Mouse (Mus musculus) liver, adult 2 months (tissue): ENCODE results near the gene Sema4a. TPM values are rescaled to one million over a fixed set of nuclear protein-coding genes. Genes with fewer than 3 reads are reported as not detected.

Experiments
- DNase-seq: peaks from one replicate; pipeline ENCODE4 v3.0.0-alpha.2; 2011; ENCODE audit warnings: low read depth, low spot score; ENCODE audit errors: extremely low read depth
- H3K27ac ChIP-seq: fragments of 200-500 bp; replicated peaks from 2 replicates; pipeline ENCODE4 v1.5.1; 2012; ENCODE audit warnings: low read depth, mild to moderate bottlenecking, control low read depth, inconsistent platforms, low read length; ENCODE audit not compliant: insufficient read depth
- H3K27me3 ChIP-seq: fragments of 200-500 bp; 2 replicates; pipeline ENCODE4 v1.6.1; 2012; ENCODE audit warnings: mild to moderate bottlenecking, moderate library complexity, low read length, inconsistent platforms; ENCODE audit not compliant: control insufficient read depth, insufficient read depth
- H3K36me3 ChIP-seq: fragments of 200-500 bp; 2 replicates; pipeline ENCODE4 v1.6.1; 2012; ENCODE audit warnings: low read length, inconsistent platforms; ENCODE audit not compliant: control insufficient read depth, insufficient read depth
- H3K4me1 ChIP-seq: fragments of 200-500 bp; 2 replicates; pipeline ENCODE4 v1.6.1; 2011; ENCODE audit warnings: low read length; ENCODE audit not compliant: control insufficient read depth, insufficient read depth
- H3K4me3 ChIP-seq: fragments of 200-500 bp; 2 replicates; pipeline ENCODE4 v1.5.1; 2011; ENCODE audit warnings: low read depth, mild to moderate bottlenecking, control low read depth, low read length, moderate library complexity; ENCODE audit not compliant: insufficient read depth
- H3K79me2 ChIP-seq: fragments of 200-500 bp; 2 replicates; pipeline ENCODE4 v1.6.1; 2012; ENCODE audit warnings: inconsistent platforms, mild to moderate bottlenecking, low read length, moderate library complexity; ENCODE audit not compliant: control insufficient read depth, insufficient read depth
- H3K9ac ChIP-seq: fragments of 200-500 bp; 2 replicates; pipeline ENCODE4 v1.6.1; 2012; ENCODE audit warnings: low read depth, mild to moderate bottlenecking, control low read depth, inconsistent platforms, low read length
- CTCF ChIP-seq: fragments of 200-500 bp; IDR thresholded peaks from 2 replicates; pipeline ENCODE4 v1.5.1; 2011; ENCODE audit warnings: low read depth, low read length, control low read depth
- POLR2A ChIP-seq: fragments of 200-500 bp; IDR thresholded peaks from 2 replicates; pipeline ENCODE4 v1.6.1; 2011; ENCODE audit warnings: low read length, control low read depth; ENCODE audit not compliant: insufficient read depth; ENCODE audit errors: extremely low read depth
- WGBS: fragments of 180-500 bp; shearing (Covaris S2); methylation state at CpG from one replicate; pipeline ENCODE4 v1.1.7; 2018; 5-methylcytosine and 5-hydroxymethylcytosine counted together
- polyA plus RNA-seq: library from polyadenylated mRNA; depleted of rRNA; stranded (reverse); fragments of >200 nt; gene quantifications from 2 replicates; pipeline ENCODE4 v1.2.3, GENCODE M21; 2012
- total RNA-seq: library from RNA; depleted of rRNA; stranded (reverse); fragments of >200 nt; gene quantifications from 2 replicates; pipeline ENCODE4 v1.2.3, GENCODE M21; 2014

Sema4a gene
- total and polyA plus RNA-seq, 2 experiments, result 23.4 to 117 TPM

GRCm38 (mm10) chr3:88453369-88453768, 7.6 kb downstream of the Sema4a start:
- Histone ChIP-seq H3K27ac (no peak overlapping the region), H3K4me3 (no peak overlapping the region), H3K36me3 (peaks cover 28% of the 10 kb centered on the region), H3K9ac (no peak overlapping the region), H3K27me3 (no peaks in the 10 kb centered on the region), H3K4me1 (peaks cover 19% of the 10 kb centered on the region), H3K79me2 (peaks cover 18% of the 10 kb centered on the region; the same call in 1 of the 2 replicates)
- DNase-seq, result no peak
- 82% methylated on average over 8 of the region's 8 CpGs for WGBS
- TF ChIP-seq CTCF, result no peak
- TF ChIP-seq POLR2A, result no peak

DNA sequence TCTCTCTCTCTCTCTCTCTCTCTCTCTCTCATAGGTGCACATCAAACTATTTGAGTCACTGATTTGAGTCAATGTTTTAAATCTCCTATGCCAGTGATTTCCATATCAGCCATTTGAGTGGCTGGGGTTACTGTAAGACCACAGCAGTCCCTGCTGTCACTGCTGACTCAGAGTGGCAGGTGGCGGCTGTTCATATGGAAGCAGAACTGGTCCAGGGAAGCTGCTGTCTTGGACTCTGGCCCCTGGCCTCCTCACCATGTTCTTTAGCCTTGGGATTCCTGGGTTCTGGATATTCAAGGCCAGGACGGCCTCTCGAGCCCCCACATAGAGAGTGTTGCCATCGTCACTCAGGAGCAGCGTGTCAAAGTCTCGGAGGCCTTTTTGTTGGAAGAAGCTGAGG, 8.3 kb downstream of the Sema4a start:
- Histone ChIP-seq H3K27me3 (no peaks in the 10 kb centered on the region), H3K4me1 (peaks cover 22% of the 10 kb centered on the region), H3K79me2 (peaks cover 18% of the 10 kb centered on the region; the same call in 1 of the 2 replicates), H3K36me3 (peaks cover 31% of the 10 kb centered on the region), H3K4me3 (no peak overlapping the region), H3K27ac (no peak overlapping the region), H3K9ac (no peak overlapping the region)
- TF ChIP-seq POLR2A (no peak), CTCF (no peak)
- DNase-seq, result no peak
- 96% methylated on average over 6 of the region's 6 CpGs for WGBS

DNA sequence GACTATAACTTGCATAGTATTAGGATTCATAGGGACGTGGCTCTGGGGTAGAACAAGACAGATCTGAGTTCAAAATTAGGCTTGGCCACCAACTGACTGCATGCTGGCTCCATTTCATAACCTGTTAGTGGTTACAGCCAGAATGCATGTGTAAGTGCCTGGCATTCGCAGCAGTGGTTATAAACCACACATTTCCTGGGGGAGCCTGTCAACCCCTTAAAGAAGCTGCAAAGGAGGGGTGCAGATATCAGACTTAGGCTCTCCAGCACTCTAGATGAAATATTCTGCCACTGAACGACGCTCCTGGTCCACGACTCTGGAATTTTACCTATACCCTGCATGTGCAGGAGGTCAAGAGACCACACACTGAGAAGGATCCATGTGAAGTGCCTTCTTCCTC, 8.7 kb downstream of the Sema4a start:
- no peaks in the 10 kb centered on the region for H3K27me3 ChIP-seq
- H3K9ac ChIP-seq, result no peak overlapping the region
- H3K4me1 ChIP-seq, result peaks cover 24% of the 10 kb centered on the region
- TF ChIP-seq CTCF, result no peak
- TF ChIP-seq POLR2A, result no peak
- no peak overlapping the region for H3K4me3 ChIP-seq
- H3K79me2 ChIP-seq, result peaks cover 18% of the 10 kb centered on the region; the same call in 1 of the 2 replicates
- 88% methylated on average over 5 of the region's 5 CpGs for WGBS
- no peak overlapping the region for H3K27ac ChIP-seq
- peaks cover 35% of the 10 kb centered on the region for H3K36me3 ChIP-seq
- DNase-seq, result no peak

DNA sequence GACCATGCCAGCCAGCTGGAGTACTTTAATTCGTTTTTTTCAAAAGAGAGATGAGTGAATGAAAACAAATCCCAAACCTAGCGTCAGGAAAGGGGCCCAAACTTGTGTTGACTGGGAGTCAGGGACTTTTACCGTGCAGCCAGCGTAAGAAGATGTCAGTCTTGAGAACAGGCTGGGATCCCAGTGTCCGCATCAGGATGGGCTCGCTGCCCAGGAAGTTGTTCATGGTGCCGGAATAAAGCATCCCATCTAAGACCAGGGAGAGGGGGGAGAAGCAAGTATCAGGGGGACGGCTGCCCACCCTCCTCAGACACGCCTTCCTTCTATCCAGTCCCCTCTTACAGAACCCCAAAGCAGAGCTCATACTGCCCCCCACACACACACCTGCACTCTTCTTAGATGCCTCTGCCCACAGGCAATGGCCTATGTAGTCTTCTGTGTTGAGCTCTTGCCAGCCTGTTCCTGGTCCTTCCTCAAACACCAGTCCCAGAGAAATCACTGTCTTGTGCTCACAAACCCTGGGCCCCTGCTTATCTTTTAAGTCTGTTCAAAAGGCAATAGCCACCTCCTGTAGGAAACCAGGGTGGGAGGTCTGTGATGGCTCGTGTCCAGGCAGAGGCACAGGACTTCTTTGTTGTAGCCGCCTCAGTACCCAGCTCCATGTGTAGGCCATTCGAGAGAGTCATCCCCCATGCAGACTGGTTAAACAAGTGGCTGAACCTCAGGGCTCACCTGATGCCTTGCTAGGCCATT, 10.4 kb downstream of the Sema4a start:
- H3K36me3 ChIP-seq, result peaks cover 46% of the 10 kb centered on the region
- no peak overlapping the region for H3K27ac ChIP-seq
- no peak overlapping the region for H3K4me3 ChIP-seq
- no peaks in the 10 kb centered on the region for H3K27me3 ChIP-seq
- TF ChIP-seq CTCF (no peak), POLR2A (no peak)
- no peak for DNase-seq
- no peak overlapping the region for H3K9ac ChIP-seq
- WGBS, result 79% methylated on average over 12 of the region's 12 CpGs
- peaks cover 16% of the 10 kb centered on the region for H3K4me1 ChIP-seq
- H3K79me2 ChIP-seq, result peaks cover 18% of the 10 kb centered on the region; the same call in 1 of the 2 replicates

DNA sequence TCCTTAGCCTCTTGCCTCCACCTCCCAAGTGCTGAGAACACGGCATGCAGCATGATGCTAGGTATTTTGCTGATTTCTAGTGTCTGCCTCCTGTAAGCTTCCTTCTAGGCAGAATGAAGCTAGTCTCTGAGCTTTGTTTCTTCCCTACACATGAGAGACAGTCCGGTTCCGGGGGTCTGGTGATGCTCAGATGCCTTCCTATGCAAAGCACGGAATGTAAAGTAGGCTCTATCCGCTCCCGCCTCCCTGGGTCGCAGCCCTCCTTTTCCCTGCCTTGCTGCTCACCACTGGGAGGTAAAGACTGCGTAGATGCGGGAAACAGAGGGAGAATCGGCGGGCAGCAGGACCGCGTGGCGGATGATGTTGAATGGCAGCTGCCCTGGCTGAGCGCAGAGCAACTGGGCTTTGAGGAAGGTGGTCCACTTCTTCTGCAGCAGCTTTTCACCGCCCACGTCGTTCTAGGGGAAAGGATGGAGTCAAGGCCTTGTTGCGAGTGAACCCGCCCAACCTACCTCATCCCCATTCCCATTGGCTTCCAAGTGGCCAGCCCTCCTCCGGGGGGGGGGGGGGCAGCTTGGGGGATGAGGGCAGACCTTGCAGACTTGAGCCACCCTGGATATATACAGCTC, 11.5 kb downstream of the Sema4a start:
- no peak for DNase-seq
- Histone ChIP-seq H3K4me1 (peaks cover 13% of the 10 kb centered on the region), H3K9ac (peak overlapping the region; percentile 36; the same call in 1 of the 2 replicates), H3K4me3 (peak overlapping the region; percentile 22; the same call in 1 of the 2 replicates), H3K27me3 (no peaks in the 10 kb centered on the region), H3K27ac (no peak overlapping the region), H3K36me3 (peaks cover 50% of the 10 kb centered on the region), H3K79me2 (peaks cover 10% of the 10 kb centered on the region; the same call in 1 of the 2 replicates)
- 65% methylated on average over 21 of the region's 21 CpGs for WGBS
- TF ChIP-seq POLR2A (no peak), CTCF (no peak)
